Mouse (Mus musculus): ENCODE measurements around the gene Rasl11a. TPM values are rescaled to one million over a fixed set of nuclear protein-coding genes. Genes with fewer than 3 reads are reported as not detected.

Gene Rasl11a
- polyA plus RNA-seq (2015; fragmentation: Nextera tagmentation; extraction: Ambion mirVana), result 11.4 and 11.5 TPM in 2 replicates

GRCm38 (mm10) chr5:146844945-146845365, at the start of gene Rasl11a:
Rasl11a (plus strand) TSS chr5:146845071.
- H3K4me3 ChIP-seq, result peak within 1 kb of the TSS; percentile 60
- H3K9me3 ChIP-seq, result no peaks in the 10 kb centered on the region
- under 1% methylated on average over 34 of the region's 40 CpGs for WGBS
- peak within 1 kb of the TSS; percentile 47 for H3K9ac ChIP-seq
- ATAC-seq (ENCODE audit: insufficient number of reproducible peaks, low FRiP score, low TSS enrichment, low read depth), result peak; percentile 78
- peaks cover 15% of the 10 kb centered on the region for H3K4me1 ChIP-seq
- H3K4me2 ChIP-seq, result peak within 1 kb of the TSS; percentile 98
- no peaks in the 10 kb centered on the region for H3K27me3 ChIP-seq
- no peaks in the 10 kb centered on the region for H3K36me3 ChIP-seq
- peak within 1 kb of the TSS; percentile 44; the same call in 1 of the 2 replicates for H3K27ac ChIP-seq

GRCm38 (mm10) chr5:146795728-146796127, 49.1 kb upstream of the Rasl11a start:
- Histone ChIP-seq H3K4me3 (no peak overlapping the region), H3K9me3 (no peaks in the 10 kb centered on the region), H3K9ac (no peak overlapping the region), H3K4me2 (no peak overlapping the region), H3K27me3 (no peaks in the 10 kb centered on the region), H3K36me3 (no peaks in the 10 kb centered on the region), H3K27ac (no peak overlapping the region), H3K4me1 (peaks cover 24% of the 10 kb centered on the region)
- 82% methylated on average over 13 of the region's 13 CpGs for WGBS
- ATAC-seq (ENCODE audit: insufficient number of reproducible peaks, low FRiP score, low TSS enrichment, low read depth), result no peak

DNA sequence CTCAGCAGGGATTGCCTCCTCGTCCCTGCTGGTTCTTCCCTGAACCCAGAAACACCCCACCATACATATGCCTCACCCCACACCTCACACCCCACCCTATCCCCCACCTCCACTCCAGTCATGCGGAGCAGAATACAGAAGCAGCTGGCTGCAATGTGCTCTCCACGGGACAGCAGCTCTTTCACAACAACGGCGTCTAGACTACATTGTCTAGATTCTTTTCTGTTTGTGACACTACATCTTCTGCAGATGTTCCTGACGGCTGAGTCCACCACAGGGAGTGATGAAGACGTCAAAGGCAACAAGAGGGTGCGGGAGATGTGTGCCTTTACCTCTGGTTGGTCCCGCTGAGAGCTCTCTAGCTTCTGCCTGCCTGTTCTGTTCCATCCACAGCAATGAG, 46.8 kb upstream of the Rasl11a start:
- Histone ChIP-seq H3K27me3 (no peaks in the 10 kb centered on the region), H3K4me2 (no peak overlapping the region), H3K4me3 (no peak overlapping the region), H3K4me1 (peaks cover 7% of the 10 kb centered on the region), H3K9me3 (no peaks in the 10 kb centered on the region; the same call in 1 of the 2 replicates), H3K9ac (no peak overlapping the region), H3K36me3 (no peaks in the 10 kb centered on the region), H3K27ac (no peak overlapping the region)
- 53% methylated on average over 9 of the region's 9 CpGs for WGBS
- ATAC-seq (ENCODE audit: insufficient number of reproducible peaks, low FRiP score, low TSS enrichment, low read depth), result no peak

- no peaks in the 10 kb centered on the region for H3K27me3 ChIP-seq
- no peaks in the 10 kb centered on the region for H3K36me3 ChIP-seq
- no peak overlapping the region for H3K9ac ChIP-seq
- no peak overlapping the region for H3K4me2 ChIP-seq
- H3K4me3 ChIP-seq, result no peak overlapping the region
- H3K27ac ChIP-seq, result no peak overlapping the region
- H3K9me3 ChIP-seq, result no peaks in the 10 kb centered on the region; the same call in 1 of the 2 replicates
- H3K4me1 ChIP-seq, result no peaks in the 10 kb centered on the region
- WGBS, result 66% methylated on average over 8 of the region's 8 CpGs
- ATAC-seq (ENCODE audit: insufficient number of reproducible peaks, low FRiP score, low TSS enrichment, low read depth), result no peak
Measured at GRCm38 (mm10) chr5:146806004-146806430, 38.9 kb upstream of the Rasl11a start.

DNA sequence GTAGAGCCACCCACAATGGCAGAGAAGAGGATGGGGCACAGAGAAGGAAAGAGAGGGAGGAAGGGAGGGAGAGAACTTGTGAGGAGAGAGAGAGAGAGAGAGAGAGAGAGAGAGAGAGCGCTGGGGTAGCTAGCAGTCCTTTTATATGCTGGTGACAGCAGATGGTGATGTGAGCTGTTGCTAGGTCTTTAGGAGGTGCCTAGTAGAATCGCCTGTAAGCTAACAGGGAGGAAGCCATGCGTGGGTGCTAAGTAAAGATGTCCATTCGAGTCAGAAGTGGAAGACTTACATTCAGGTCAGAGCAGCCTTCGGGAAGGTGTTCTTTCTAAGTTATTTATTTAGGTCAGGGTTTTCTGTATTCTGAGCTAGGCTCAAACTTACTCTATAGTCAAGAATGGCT, 34.9 kb upstream of the Rasl11a start:
- 76% methylated on average over 5 of the region's 5 CpGs for WGBS
- no peak for ATAC-seq (ENCODE audit: insufficient number of reproducible peaks, low FRiP score, low TSS enrichment, low read depth)
- H3K27ac ChIP-seq, result no peak overlapping the region
- no peaks in the 10 kb centered on the region for H3K9me3 ChIP-seq
- H3K4me1 ChIP-seq, result no peaks in the 10 kb centered on the region
- no peak overlapping the region for H3K4me2 ChIP-seq
- no peaks in the 10 kb centered on the region for H3K36me3 ChIP-seq
- no peaks in the 10 kb centered on the region for H3K27me3 ChIP-seq
- no peak overlapping the region for H3K9ac ChIP-seq
- H3K4me3 ChIP-seq, result no peak overlapping the region

DNA sequence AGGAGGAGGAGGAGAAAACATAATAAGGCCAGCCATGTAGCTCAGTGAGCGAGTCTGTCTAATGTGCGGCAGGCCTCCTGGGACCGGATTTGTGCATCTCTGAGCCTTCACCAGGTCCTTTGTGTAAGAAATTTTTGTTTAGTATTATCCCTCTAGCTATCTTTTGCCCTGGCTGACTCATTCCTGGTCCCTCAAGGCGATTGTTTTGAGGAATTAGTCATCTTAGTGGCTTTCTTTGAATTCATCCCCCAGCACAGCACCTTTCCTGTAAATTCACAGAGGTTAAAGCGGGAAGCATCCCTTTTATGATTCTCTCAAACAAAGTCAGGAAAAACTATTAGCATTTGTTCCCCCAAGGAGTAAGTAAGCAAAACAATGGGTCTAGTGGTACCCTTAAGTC, 32.0 kb upstream of the Rasl11a start:
- H3K9ac ChIP-seq, result no peak overlapping the region
- no peak overlapping the region for H3K4me2 ChIP-seq
- WGBS, result 83% methylated on average over 5 of the region's 5 CpGs
- no peak overlapping the region for H3K27ac ChIP-seq
- no peak for ATAC-seq (ENCODE audit: insufficient number of reproducible peaks, low FRiP score, low TSS enrichment, low read depth)
- H3K9me3 ChIP-seq, result no peaks in the 10 kb centered on the region
- no peak overlapping the region for H3K4me3 ChIP-seq
- no peaks in the 10 kb centered on the region for H3K36me3 ChIP-seq
- no peaks in the 10 kb centered on the region for H3K27me3 ChIP-seq
- no peaks in the 10 kb centered on the region for H3K4me1 ChIP-seq

DNA sequence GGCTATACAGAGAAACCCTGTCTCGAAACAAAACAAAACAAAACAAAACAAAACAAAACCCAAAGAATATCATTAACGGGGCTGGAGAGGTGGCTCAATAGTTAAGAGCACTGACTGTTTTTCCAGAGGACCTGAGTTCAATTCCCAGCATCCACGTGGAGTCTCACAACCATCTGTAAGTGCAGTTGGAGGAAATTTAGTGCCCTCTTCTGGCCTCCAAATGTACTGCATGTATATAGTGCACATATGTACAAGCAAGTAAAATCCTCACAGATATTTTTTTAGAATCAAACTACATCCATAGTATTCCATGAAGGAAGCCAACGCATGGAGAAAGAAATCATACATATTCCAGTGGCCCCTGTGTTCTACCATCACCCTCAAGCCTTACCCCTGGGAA, 31.4 kb upstream of the Rasl11a start:
- no peak for ATAC-seq (ENCODE audit: insufficient number of reproducible peaks, low FRiP score, low TSS enrichment, low read depth)
- Histone ChIP-seq H3K9ac (no peak overlapping the region), H3K27me3 (no peaks in the 10 kb centered on the region), H3K4me3 (no peak overlapping the region), H3K27ac (no peak overlapping the region), H3K36me3 (no peaks in the 10 kb centered on the region), H3K4me1 (no peaks in the 10 kb centered on the region), H3K9me3 (no peaks in the 10 kb centered on the region), H3K4me2 (no peak overlapping the region)
- 86% methylated on average over 4 of the region's 4 CpGs for WGBS

DNA sequence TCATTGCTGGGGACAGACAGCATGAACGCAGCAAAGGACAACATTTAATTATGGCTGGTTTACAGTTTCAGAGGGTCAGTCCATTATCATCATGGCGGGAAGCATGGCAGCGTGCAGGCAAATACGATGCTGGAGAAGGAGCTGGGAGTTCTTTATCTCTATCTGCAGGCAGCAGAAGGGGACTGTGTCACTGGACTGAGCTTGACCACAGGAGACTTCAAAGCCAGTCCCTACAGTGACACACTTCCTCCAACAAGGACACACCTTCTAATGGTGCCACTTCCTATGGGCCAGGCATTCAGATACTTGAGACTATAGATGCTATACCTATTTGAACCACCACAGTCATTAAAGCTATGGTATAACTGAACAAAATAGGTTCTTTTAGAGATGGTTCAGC, 29.5 kb upstream of the Rasl11a start:
- no peak for ATAC-seq (ENCODE audit: insufficient number of reproducible peaks, low FRiP score, low TSS enrichment, low read depth)
- no peak overlapping the region for H3K9ac ChIP-seq
- H3K9me3 ChIP-seq, result no peaks in the 10 kb centered on the region
- H3K36me3 ChIP-seq, result no peaks in the 10 kb centered on the region
- no peaks in the 10 kb centered on the region for H3K27me3 ChIP-seq
- no peak overlapping the region for H3K4me3 ChIP-seq
- H3K4me1 ChIP-seq, result no peaks in the 10 kb centered on the region
- H3K4me2 ChIP-seq, result no peak overlapping the region
- H3K27ac ChIP-seq, result no peak overlapping the region
- 68% methylated on average over 4 of the region's 4 CpGs for WGBS

DNA sequence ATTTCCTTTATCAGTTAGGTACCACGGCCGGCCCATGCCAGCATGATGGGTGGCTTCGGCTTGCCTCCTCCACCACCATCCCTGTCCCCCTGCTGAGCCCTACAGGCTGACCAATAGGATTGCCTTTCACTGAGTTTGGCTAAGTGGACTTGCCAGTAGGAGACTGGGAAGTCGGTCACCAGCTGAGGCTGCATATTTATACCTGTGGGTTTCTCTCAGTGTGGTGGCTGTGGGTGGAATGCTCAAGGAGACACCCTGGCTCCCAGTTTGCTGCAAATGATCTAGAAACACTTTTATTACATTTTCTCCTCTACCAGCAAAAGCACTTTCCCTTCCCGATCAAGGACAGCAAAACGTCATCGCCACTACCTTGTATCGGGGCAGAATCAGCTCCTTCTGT, 27.3 kb upstream of the Rasl11a start:
- WGBS, result 81% methylated on average over 8 of the region's 8 CpGs
- Histone ChIP-seq H3K36me3 (no peaks in the 10 kb centered on the region), H3K4me2 (no peak overlapping the region), H3K27me3 (no peaks in the 10 kb centered on the region), H3K4me3 (no peak overlapping the region), H3K4me1 (no peaks in the 10 kb centered on the region), H3K27ac (no peak overlapping the region), H3K9ac (no peak overlapping the region), H3K9me3 (no peaks in the 10 kb centered on the region)
- no peak for ATAC-seq (ENCODE audit: insufficient number of reproducible peaks, low FRiP score, low TSS enrichment, low read depth)

- no peak for ATAC-seq (ENCODE audit: insufficient number of reproducible peaks, low FRiP score, low TSS enrichment, low read depth)
- H3K4me1 ChIP-seq, result no peaks in the 10 kb centered on the region
Measured at GRCm38 (mm10) chr5:146818906-146819623, 25.8 kb upstream of the Rasl11a start.

DNA sequence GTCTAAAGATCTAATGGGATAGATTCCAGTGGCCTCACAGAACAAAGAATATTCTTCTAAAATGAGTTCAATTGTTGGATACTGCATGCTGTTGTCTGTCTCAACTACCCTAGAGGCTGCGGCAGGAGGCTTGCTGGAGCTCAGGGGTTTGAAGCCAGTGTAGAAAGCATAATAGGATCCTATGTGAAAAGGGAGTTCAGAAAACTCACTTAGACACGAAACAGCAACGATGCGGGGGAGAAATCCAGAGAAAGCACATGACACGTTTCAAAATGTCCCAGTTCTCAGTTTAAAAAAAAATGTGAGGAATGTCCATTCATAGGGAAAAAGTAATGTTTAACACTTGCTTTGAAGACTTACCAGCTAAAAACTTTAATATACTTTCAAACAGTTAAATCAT, 21.9 kb upstream of the Rasl11a start:
- Histone ChIP-seq H3K9ac (no peak overlapping the region), H3K27ac (no peak overlapping the region), H3K36me3 (no peaks in the 10 kb centered on the region), H3K27me3 (no peaks in the 10 kb centered on the region), H3K4me1 (peaks cover 5% of the 10 kb centered on the region), H3K4me3 (no peak overlapping the region), H3K4me2 (no peak overlapping the region), H3K9me3 (no peaks in the 10 kb centered on the region)
- no peak for ATAC-seq (ENCODE audit: insufficient number of reproducible peaks, low FRiP score, low TSS enrichment, low read depth)
- 75% methylated on average over 5 of the region's 5 CpGs for whole genome bisulfite sequencing

More at GRCm38 (mm10) chr5:146818906-146819623, 25.8 kb upstream of the Rasl11a start:
- no peak overlapping the region for H3K4me3 ChIP-seq
- H3K9me3 ChIP-seq, result no peaks in the 10 kb centered on the region
- no peak overlapping the region for H3K9ac ChIP-seq
- H3K27me3 ChIP-seq, result no peaks in the 10 kb centered on the region
- H3K4me2 ChIP-seq, result no peak overlapping the region
- no peak overlapping the region for H3K27ac ChIP-seq
- H3K36me3 ChIP-seq, result no peaks in the 10 kb centered on the region
- 69% methylated on average over 8 of the region's 8 CpGs for WGBS

- no peaks in the 10 kb centered on the region for H3K27me3 ChIP-seq
- H3K36me3 ChIP-seq, result peaks cover 3% of the 10 kb centered on the region
- no peak overlapping the region for H3K4me2 ChIP-seq
- no peaks in the 10 kb centered on the region for H3K9me3 ChIP-seq
- H3K4me1 ChIP-seq, result peaks cover 12% of the 10 kb centered on the region
- H3K9ac ChIP-seq, result no peak overlapping the region
- no peak overlapping the region for H3K27ac ChIP-seq
- 54% methylated on average over 8 of the region's 8 CpGs for WGBS
- no peak overlapping the region for H3K4me3 ChIP-seq
- ATAC-seq (ENCODE audit: insufficient number of reproducible peaks, low FRiP score, low TSS enrichment, low read depth), result no peak
Measured at GRCm38 (mm10) chr5:146829528-146829927, 15.3 kb upstream of the Rasl11a start.
